Mouse (Mus musculus) embryonic fibroblast, embryonic 13.5 days (primary cell): Measurements from ENCODE around the gene Eng.

Experiments used
- CTCF ChIP-seq: IDR thresholded peaks from 2 replicates; pipeline ENCODE4 v1.5.1; 2011; ENCODE audit warnings: mild to moderate bottlenecking, control low read depth, low read length, moderate library complexity, borderline replicate concordance; ENCODE audit not compliant: insufficient read depth
- POLR2A ChIP-seq: IDR thresholded peaks from 2 replicates; pipeline ENCODE4 v1.6.1; 2011; ENCODE audit warnings: low read depth, mild to moderate bottlenecking, control low read depth, low read length, moderate library complexity

GRCm38 (mm10) chr2:32665853-32666252 is 19.5 kb downstream of the Eng start:
- TF ChIP-seq CTCF (no peak), POLR2A (no peak)
